Mouse (Mus musculus) megakaryocyte, embryonic 14.5 days (primary cell): ENCODE measurements at regions not wholly inside any gene's neighbourhood (a gene's known extent, or its start where the extent isn't known, plus 50 kb on each side); places are given as distances from the start of the nearest gene placed in this dataset.

ENCODE experiments used
- H3K27me3 ChIP-seq: replicated peaks from 2 replicates; pipeline ENCODE3; 2012; ENCODE audit warnings: inconsistent platforms
- H3K36me3 ChIP-seq: replicated peaks from 2 replicates; pipeline ENCODE3; 2012; ENCODE audit warnings: low read length, inconsistent platforms, mixed read lengths
- H3K4me1 ChIP-seq: 2 replicates; pipeline ENCODE4 v1.6.1; 2012; ENCODE audit warnings: inconsistent platforms
- H3K4me3 ChIP-seq: replicated peaks from 2 replicates; pipeline ENCODE3; 2012; ENCODE audit warnings: moderate library complexity, mild to moderate bottlenecking, inconsistent platforms
- H3K9me3 ChIP-seq: 2 replicates; pipeline ENCODE4 v1.6.1; 2012; ENCODE audit warnings: inconsistent platforms
- FLI1 ChIP-seq: IDR thresholded peaks from 2 replicates; pipeline ENCODE4 v1.6.1; 2012; ENCODE audit warnings: low read length, inconsistent platforms, mixed read lengths
- GATA1 ChIP-seq: IDR thresholded peaks from 3 replicates; pipeline ENCODE4 v1.6.1; 2012; ENCODE audit warnings: mixed read lengths, low read length, inconsistent platforms, borderline replicate concordance

DNA sequence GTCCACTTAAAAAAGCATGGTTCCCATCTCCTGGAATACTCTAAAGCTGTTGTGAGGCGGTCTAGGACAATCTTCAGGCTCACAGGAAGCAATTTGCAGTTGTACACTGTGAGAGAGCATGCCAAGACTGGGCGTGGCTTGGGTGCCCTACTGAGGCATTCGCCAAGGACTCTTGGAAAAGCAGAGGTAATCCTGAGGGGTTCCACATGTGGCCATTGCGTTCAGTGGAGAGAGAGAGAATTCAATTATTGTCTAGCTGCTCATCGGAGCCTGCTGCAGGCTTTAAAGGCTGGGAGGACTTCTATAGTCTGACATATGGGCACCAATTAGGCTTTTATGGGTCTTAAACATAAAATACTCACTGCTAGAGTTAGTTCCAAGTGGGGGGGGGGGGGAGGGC is 113.8 kb upstream of the Lnx1 start:
- H3K4me3 ChIP-seq: no peak overlapping the region
- no peaks in the 10 kb centered on the region for H3K36me3 ChIP-seq
- H3K9me3 ChIP-seq: no peaks in the 10 kb centered on the region; the same call in 1 of the 2 replicates
- H3K4me1 ChIP-seq: no peaks in the 10 kb centered on the region; the same call in 1 of the 2 replicates
- no peak for TF ChIP-seq GATA1
- TF ChIP-seq FLI1: no peak
- H3K27me3 ChIP-seq: no peaks in the 10 kb centered on the region

DNA sequence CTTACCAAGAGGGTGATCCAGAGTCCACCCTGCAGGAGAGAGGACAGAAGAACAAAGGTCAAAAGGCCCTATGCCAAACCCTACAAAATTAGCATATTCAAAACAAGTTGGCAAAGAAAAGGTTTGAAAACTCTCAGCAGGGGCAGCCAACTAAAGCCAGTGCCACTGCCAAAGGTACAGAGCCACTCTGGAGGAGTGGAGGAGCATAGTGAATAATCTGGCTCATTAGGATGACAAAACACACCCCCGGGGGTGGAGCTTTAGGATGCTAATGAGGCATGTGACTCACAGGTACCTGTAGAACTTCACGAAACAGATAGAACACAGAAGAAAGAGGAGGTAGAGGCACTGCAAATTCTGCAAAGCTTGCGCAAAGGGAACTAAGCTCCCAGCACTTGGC is 110.7 kb upstream of the Lnx1 start:
- TF ChIP-seq GATA1: no peak
- no peak for TF ChIP-seq FLI1
- Histone ChIP-seq H3K4me3 (no peak overlapping the region), H3K4me1 (no peaks in the 10 kb centered on the region; the same call in 1 of the 2 replicates)

DNA sequence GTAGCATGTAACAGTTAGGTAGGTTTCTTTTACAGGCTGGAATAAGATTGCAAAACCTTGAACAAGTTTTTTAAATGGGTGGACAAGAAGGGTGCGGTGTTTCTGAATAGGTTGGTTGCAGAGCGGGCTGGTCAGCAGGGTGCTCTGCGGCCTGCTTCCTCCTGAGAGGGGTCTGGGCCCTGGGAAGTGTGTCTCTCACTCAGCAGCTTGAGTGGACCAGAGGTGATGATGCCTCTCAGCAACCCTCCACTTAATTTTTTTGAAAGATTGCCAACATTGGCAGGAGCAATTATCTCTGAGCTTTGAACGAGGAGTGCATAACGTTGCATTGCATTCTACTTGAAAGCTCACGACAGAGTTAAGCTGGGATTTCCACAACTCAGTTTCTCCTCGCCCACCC is 108.3 kb upstream of the Lnx1 start:
- H3K4me1 ChIP-seq: no peaks in the 10 kb centered on the region
- TF ChIP-seq FLI1 (no peak), GATA1 (no peak)
- no peaks in the 10 kb centered on the region for H3K9me3 ChIP-seq

More for the DNA sequence above, 110.7 kb upstream of the Lnx1 start:
- Histone ChIP-seq H3K9me3 (no peaks in the 10 kb centered on the region), H3K36me3 (no peaks in the 10 kb centered on the region), H3K27me3 (peaks cover 2% of the 10 kb centered on the region)

DNA sequence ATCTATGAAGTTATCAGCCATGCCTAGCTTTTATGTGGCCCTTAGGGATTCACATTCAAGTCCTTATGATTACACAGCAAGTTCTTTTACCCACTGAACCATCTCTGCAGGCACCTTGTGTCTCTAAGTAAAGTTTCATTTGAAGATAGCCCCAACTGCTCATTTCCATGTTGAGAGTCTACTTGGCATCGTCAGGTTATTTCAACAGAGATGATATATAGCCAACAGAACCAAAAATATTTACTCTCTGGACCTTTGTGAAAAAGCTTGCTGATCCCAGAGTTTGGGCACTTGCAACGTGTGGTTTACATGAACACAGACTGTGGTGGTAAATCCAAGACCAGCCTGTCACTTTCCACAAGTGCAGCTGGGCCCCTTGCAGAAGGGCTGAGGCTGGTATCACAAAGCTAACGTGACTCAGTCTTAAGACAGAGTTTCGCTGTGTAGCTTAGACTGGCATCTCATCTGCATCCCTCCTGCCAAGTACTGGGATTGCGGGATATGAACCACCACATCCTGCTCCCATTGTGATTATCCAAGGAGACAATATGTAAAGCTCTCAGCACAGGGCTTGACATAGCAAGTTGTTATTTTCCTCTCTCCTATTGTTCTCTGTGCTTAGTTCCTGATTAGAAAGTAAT is 105.0 kb upstream of the Lnx1 start:
- no peak for TF ChIP-seq GATA1
- TF ChIP-seq FLI1: no peak
- H3K4me1 ChIP-seq: no peaks in the 10 kb centered on the region

More for the DNA sequence above, 108.3 kb upstream of the Lnx1 start:
- H3K36me3 ChIP-seq: no peaks in the 10 kb centered on the region
- H3K4me3 ChIP-seq: no peak overlapping the region
- H3K27me3 ChIP-seq: peaks cover 2% of the 10 kb centered on the region

DNA sequence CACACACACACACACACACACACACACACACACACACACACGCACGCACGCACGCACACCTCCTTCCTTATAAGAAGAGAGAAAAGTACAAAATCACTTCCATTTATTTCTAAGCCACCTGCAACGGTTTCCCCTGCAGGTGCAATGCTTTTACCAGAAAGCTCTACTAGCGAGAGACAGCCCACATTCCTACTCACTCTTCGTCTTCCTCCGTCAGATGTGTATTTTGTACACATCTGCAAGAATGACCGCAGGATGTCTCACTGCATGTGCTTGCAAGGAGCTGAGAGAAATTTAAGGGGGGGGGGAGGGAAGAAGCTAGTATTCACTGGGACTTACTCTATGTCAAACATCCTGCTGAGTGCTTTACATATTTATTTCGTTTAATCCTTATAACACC is 99.2 kb upstream of the Lnx1 start:
- no peaks in the 10 kb centered on the region for H3K9me3 ChIP-seq
- H3K4me3 ChIP-seq: no peak overlapping the region
- H3K27me3 ChIP-seq: peaks cover 4% of the 10 kb centered on the region
- H3K36me3 ChIP-seq: no peaks in the 10 kb centered on the region
- no peaks in the 10 kb centered on the region for H3K4me1 ChIP-seq
- TF ChIP-seq FLI1: no peak
- TF ChIP-seq GATA1: no peak

More for the DNA sequence above, 105.0 kb upstream of the Lnx1 start:
- Histone ChIP-seq H3K36me3 (no peaks in the 10 kb centered on the region), H3K27me3 (peaks cover 2% of the 10 kb centered on the region), H3K9me3 (no peaks in the 10 kb centered on the region), H3K4me3 (no peak overlapping the region)

DNA sequence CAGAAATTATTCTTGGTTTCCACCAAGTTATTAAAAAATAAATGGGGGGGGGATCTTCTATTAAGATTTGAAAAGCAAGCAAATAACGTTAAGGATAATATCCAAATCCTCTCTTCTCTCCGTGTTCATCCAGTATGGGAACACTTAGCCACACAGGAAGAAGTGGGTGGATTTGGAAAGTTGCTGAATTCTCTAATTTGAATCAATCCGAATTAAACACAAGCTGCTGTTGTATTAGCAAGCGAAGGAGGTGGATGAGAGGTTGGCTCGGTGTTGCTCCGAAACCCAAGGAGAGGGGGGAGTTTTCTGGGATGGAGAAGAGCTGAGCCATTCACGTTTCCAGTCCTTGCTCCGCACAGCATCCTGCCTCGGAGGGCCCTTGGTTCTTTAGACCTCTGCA is 97.6 kb upstream of the Lnx1 start:
- Histone ChIP-seq H3K9me3 (no peaks in the 10 kb centered on the region), H3K4me1 (no peaks in the 10 kb centered on the region), H3K27me3 (peaks cover 4% of the 10 kb centered on the region), H3K36me3 (no peaks in the 10 kb centered on the region), H3K4me3 (no peak overlapping the region)
- TF ChIP-seq FLI1: no peak
- TF ChIP-seq GATA1: no peak

DNA sequence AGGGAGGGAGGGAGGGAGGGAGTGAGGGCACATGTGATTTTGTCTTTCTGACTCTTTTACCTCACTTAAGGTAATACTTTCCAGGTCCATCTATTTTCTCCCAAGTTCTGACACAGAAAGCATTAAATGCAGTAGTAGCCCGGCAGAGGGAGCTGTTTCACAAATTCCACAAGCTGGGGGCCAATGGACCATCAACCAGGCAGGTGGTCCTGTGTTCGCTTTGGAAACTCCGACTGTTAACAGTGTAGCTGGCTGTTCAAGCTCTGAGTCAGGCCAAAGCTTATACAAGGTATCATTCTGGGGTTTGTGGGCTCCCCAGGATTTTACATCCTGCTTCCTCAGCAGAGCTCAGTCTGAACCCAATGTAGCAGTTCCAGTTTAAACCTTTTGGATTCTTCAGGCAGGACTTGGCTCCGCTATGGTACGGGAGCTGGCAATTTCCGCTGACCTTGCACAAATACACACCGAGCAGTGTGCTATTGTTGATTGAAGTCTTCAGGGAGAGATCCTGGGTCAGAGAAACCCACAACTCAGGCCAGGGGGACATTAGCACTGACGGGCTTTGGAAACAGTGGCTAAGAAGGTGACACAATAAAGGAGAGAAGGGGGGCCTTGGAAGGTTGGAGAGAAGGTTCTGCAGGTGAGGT is 93.8 kb upstream of the Lnx1 start:
- peaks cover 6% of the 10 kb centered on the region for H3K27me3 ChIP-seq

DNA sequence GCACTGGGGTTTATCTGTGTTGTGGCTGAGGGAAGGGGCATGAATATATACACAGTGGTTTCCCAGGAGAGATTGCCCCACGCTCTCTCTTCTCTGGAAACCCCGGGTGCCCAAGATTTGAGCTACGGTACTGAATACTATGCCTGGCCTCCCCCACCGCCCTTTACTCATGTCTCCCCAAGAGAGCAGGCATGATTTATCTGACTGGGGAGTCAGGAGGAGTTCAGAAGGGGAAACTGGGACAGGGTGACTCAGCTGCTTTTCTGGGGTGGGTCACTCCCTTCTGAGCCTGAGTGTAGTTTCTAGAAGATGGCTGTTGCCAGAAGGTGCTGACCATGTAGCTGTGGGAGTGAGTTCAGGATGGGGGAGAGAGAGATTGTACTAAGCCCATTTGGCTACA is 92.0 kb upstream of the Lnx1 start:
- Histone ChIP-seq H3K9me3 (peaks cover 6% of the 10 kb centered on the region; the same call in 1 of the 2 replicates), H3K4me3 (no peak overlapping the region), H3K36me3 (no peaks in the 10 kb centered on the region), H3K27me3 (peaks cover 5% of the 10 kb centered on the region), H3K4me1 (no peaks in the 10 kb centered on the region; the same call in 1 of the 2 replicates)
- no peak for TF ChIP-seq FLI1
- TF ChIP-seq GATA1: no peak

More for the DNA sequence above, 93.8 kb upstream of the Lnx1 start:
- no peaks in the 10 kb centered on the region; the same call in 1 of the 2 replicates for H3K4me1 ChIP-seq
- H3K9me3 ChIP-seq: peaks cover 6% of the 10 kb centered on the region; the same call in 1 of the 2 replicates
- H3K36me3 ChIP-seq: no peaks in the 10 kb centered on the region
- no peak for TF ChIP-seq GATA1
- H3K4me3 ChIP-seq: no peak overlapping the region

DNA sequence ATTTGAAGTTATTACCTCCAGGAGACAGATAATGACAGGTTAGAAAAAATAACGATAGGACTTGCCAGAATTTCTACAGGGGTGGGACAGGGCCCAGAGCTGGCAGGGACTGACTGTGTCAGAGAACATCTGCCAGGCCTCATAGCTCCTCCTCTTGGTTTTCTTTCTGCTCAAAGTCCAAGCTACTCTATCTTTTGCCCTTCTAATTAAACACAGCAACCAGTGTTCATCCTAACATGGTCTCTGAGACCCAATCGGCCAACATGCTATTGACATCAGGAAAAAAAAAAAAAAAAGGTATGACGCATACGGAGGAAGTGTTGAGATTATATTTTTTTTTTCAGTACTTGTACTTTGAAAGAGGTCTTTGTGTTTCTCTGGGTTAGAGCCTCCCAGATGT is 90.7 kb upstream of the Lnx1 start:
- Histone ChIP-seq H3K4me1 (no peaks in the 10 kb centered on the region; the same call in 1 of the 2 replicates), H3K36me3 (no peaks in the 10 kb centered on the region), H3K4me3 (no peak overlapping the region), H3K27me3 (peaks cover 5% of the 10 kb centered on the region), H3K9me3 (peaks cover 11% of the 10 kb centered on the region)
- TF ChIP-seq FLI1 (no peak), GATA1 (no peak)

DNA sequence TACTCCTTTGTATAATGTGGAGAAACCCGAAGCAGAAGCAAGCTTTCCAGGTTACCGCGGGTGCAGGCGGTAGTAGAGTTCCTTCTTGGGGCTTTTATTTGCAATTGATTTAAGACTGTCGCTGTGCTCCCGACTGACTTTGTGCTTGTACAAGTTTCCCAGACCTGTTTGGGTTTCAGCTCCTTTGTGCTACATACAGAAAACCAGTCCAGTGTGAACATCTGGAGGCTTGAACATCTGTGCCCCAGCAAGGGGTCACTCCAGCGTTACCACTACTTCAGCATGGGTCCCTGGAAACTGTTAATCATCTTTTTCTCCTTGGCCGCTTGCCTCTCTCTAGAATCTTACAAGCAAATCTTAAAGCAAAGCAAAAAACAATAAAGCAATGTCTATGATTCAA is 90.2 kb upstream of the Lnx1 start:
- TF ChIP-seq GATA1 (no peak), FLI1 (no peak)
- Histone ChIP-seq H3K4me1 (no peaks in the 10 kb centered on the region; the same call in 1 of the 2 replicates), H3K36me3 (no peaks in the 10 kb centered on the region)

More for the DNA sequence above, 90.2 kb upstream of the Lnx1 start:
- peaks cover 5% of the 10 kb centered on the region for H3K27me3 ChIP-seq
- peaks cover 14% of the 10 kb centered on the region for H3K9me3 ChIP-seq
- no peak overlapping the region for H3K4me3 ChIP-seq
